Mouse (Mus musculus): ENCODE measurements around the gene R3hcc1l.

DNA sequence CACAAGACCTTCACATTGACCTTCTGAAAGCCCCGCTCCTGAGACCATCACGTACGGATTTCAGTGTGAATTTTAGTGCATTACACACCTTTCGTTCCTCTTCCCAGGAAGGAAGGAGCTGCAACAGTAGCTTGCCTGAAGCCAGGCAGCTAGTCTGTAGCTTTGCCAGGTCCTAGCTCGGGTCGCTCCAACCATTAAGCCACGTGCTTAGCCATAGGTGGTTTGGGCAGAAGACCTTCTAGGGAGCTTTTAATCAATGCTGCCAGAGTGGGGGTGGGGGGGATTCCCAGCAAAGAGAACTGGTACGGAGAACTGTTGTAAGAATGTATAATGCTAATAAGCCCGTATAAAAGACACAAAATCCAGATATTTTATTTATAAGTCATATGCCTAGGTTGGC, 121.7 kb downstream of the R3hcc1l start:
- no peak for TF ChIP-seq CTCF (IDR thresholded peaks at IDR 0.05; ENCODE audit: borderline replicate concordance, insufficient read depth, low read depth, low read length)
- no peak for TF ChIP-seq POLR2A (IDR thresholded peaks at IDR 0.05; ENCODE audit: borderline replicate concordance, insufficient read depth, low read length)
